ENCODE assay signal across 28 mouse cellular contexts in the genomic region with DNA sequence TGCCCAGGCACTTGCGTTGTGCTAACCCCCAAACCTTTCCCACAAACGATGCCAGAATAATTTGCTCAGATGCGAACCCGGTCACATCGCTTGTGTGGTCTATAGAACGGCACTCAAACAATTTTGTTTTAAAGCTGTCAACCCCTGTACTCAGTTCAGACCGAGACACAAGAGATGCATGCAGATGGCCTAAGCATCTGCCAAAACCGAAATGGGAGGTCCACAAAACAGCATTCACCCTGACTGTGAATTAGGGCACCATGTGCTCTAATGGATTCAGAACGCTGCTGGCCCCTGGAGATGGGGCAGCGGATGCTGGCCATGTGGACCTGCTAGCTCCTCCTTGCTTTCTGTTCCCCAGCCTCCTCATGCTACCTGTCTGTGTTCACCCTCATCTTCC. TPM values are rescaled to one million over a fixed set of nuclear protein-coding genes. Genes with fewer than 3 reads are reported as not detected.
DNase-seq lines count a peak whose midpoint lies in the region; ATAC-seq and TF ChIP-seq lines count a peak whose summit lies in the region.
"Had no signal": no experiment of that assay in that cellular context is flagged by ENCODE, and none has a peak within 500 bp of the region (broad histone marks: within the 10 kb centered on the region; RNA-seq: fewer than 3 reads in every experiment).

No protein-coding gene starts in this region.

- TF ChIP-seq POLR2A in brain, embryonic 14.5 days (IDR thresholded peaks at IDR 0.05; ENCODE audit: borderline replicate concordance, extremely low read depth, insufficient read depth, insufficient read length, poor library complexity, severe bottlenecking) = no peak

- H3K36me3 ChIP-seq in forebrain, postnatal 0 days (ENCODE audit: insufficient read depth) = no peaks in the 10 kb centered on the region
- no peaks in the 10 kb centered on the region for H3K36me3 ChIP-seq in forebrain, embryonic 12.5 days (replicated peaks)
- H3K36me3 ChIP-seq in liver, embryonic 15.5 days (replicated peaks) = no peaks in the 10 kb centered on the region
- no peaks in the 10 kb centered on the region for H3K36me3 ChIP-seq in liver, postnatal 0 days (replicated peaks; ENCODE audit: insufficient read depth, low read length)
- H3K36me3 ChIP-seq in hindbrain, embryonic 15.5 days = no peaks in the 10 kb centered on the region
- H3K36me3 ChIP-seq: embryonic facial prominence, embryonic 12.5 days; heart, embryonic 13.5 days; intestine, embryonic 15.5 days; midbrain, embryonic 10.5 days had no signal

- H3K4me2 ChIP-seq in forebrain, postnatal 0 days (ENCODE audit: low read depth) = no peak overlapping the region
- H3K4me2 ChIP-seq in forebrain, embryonic 12.5 days = no peak overlapping the region
- H3K4me2 ChIP-seq in liver, embryonic 15.5 days = no peak overlapping the region
- H3K4me2 ChIP-seq in liver, postnatal 0 days (ENCODE audit: low read depth, low read length) = no peak overlapping the region
- no peak overlapping the region for H3K4me2 ChIP-seq in hindbrain, embryonic 15.5 days
- H3K4me2 ChIP-seq: embryonic facial prominence, embryonic 12.5 days; heart, embryonic 13.5 days; intestine, embryonic 15.5 days had no signal

- no peaks in the 10 kb centered on the region for H3K4me1 ChIP-seq in forebrain, postnatal 0 days (ENCODE audit: insufficient read depth)
- H3K4me1 ChIP-seq in forebrain, embryonic 12.5 days = peaks cover 14% of the 10 kb centered on the region; the same call in 1 of the 2 replicates
- H3K4me1 ChIP-seq in liver, embryonic 15.5 days (replicated peaks) = peaks cover 10% of the 10 kb centered on the region
- H3K4me1 ChIP-seq in liver, postnatal 0 days (ENCODE audit: insufficient read depth) = peaks cover 2% of the 10 kb centered on the region; the same call in 1 of the 2 replicates
- peaks cover 6% of the 10 kb centered on the region; the same call in 1 of the 2 replicates for H3K4me1 ChIP-seq in hindbrain, embryonic 15.5 days (replicated peaks)
- H3K4me1 ChIP-seq: embryonic facial prominence, embryonic 12.5 days; heart, embryonic 13.5 days had no signal

- H3K9ac ChIP-seq in forebrain, postnatal 0 days = no peak overlapping the region
- H3K9ac ChIP-seq in forebrain, embryonic 12.5 days = no peak overlapping the region
- H3K9ac ChIP-seq in liver, embryonic 15.5 days = no peak overlapping the region
- H3K9ac ChIP-seq in liver, postnatal 0 days (replicated peaks) = no peak overlapping the region
- no peak overlapping the region for H3K9ac ChIP-seq in hindbrain, embryonic 15.5 days
- H3K9ac ChIP-seq: embryonic facial prominence, embryonic 12.5 days; heart, embryonic 13.5 days; intestine, embryonic 15.5 days had no signal

- H3K27me3 ChIP-seq in forebrain, postnatal 0 days (ENCODE audit: insufficient read depth, low read length) = no peaks in the 10 kb centered on the region
- no peaks in the 10 kb centered on the region for H3K27me3 ChIP-seq in forebrain, embryonic 12.5 days
- H3K27me3 ChIP-seq in liver, embryonic 15.5 days = no peaks in the 10 kb centered on the region
- no peaks in the 10 kb centered on the region for H3K27me3 ChIP-seq in liver, postnatal 0 days (ENCODE audit: insufficient read depth, low read length)
- no peaks in the 10 kb centered on the region for H3K27me3 ChIP-seq in hindbrain, embryonic 15.5 days
- H3K27me3 ChIP-seq: embryonic facial prominence, embryonic 12.5 days; heart, embryonic 13.5 days; intestine, embryonic 15.5 days had no signal

- TF ChIP-seq EP300 in liver, postnatal 0 days (IDR thresholded peaks at IDR 0.05; ENCODE audit: low read depth) = no peak

- no peak overlapping the region; the same call in 1 of the 2 replicates for H3K27ac ChIP-seq in forebrain, postnatal 0 days (ENCODE audit: low read depth, low read length)
- H3K27ac ChIP-seq in forebrain, embryonic 12.5 days = no peak overlapping the region
- H3K27ac ChIP-seq in liver, embryonic 15.5 days (replicated peaks) = 0 out of 2 replicates have a peak overlapping the region, but pooled peaks have one; percentile 29
- no peak overlapping the region for H3K27ac ChIP-seq in liver, postnatal 0 days (ENCODE audit: low read depth)
- H3K27ac ChIP-seq in hindbrain, embryonic 15.5 days (replicated peaks) = no peak overlapping the region
- H3K27ac ChIP-seq: embryonic facial prominence, embryonic 12.5 days; heart, embryonic 13.5 days; intestine, embryonic 15.5 days; kidney, postnatal 0 days; midbrain, embryonic 10.5 days; stomach, postnatal 0 days had no signal

- H3K9me3 ChIP-seq in forebrain, postnatal 0 days (ENCODE audit: low read length) = no peaks in the 10 kb centered on the region; the same call in 1 of the 2 replicates
- no peaks in the 10 kb centered on the region; the same call in 1 of the 2 replicates for H3K9me3 ChIP-seq in forebrain, embryonic 12.5 days
- 0 out of 2 replicates have a peak, but pooled peaks cover 3% of the 10 kb centered on the region for H3K9me3 ChIP-seq in liver, embryonic 15.5 days (replicated peaks)
- no peaks in the 10 kb centered on the region for H3K9me3 ChIP-seq in liver, postnatal 0 days (ENCODE audit: low read length)
- no peaks in the 10 kb centered on the region for H3K9me3 ChIP-seq in hindbrain, embryonic 15.5 days
- H3K9me3 ChIP-seq: intestine, embryonic 15.5 days had no signal

- no peak for DNase-seq in forebrain, postnatal 0 days
- no peak for DNase-seq in liver, postnatal 0 days
- peak; percentile 52 for DNase-seq in brain, embryonic 14.5 days (ENCODE audit: low read depth)
- no peak for DNase-seq in gastrocnemius, postnatal 10 days
- DNase-seq: adrenal gland, postnatal 14 days; cerebellum, adult 11-12 months; cerebellum, adult 9-11 months; embryo, embryonic 11 days; heart, postnatal 10 days; kidney, adult 2 months; layer of hippocampus, postnatal 36 days; lung, adult 2 months; right cerebral cortex, postnatal 4 days had no signal

- no peak overlapping the region for H3K4me3 ChIP-seq in forebrain, postnatal 0 days (ENCODE audit: low read depth, low read length)
- no peak overlapping the region for H3K4me3 ChIP-seq in forebrain, embryonic 12.5 days (replicated peaks)
- no peak overlapping the region for H3K4me3 ChIP-seq in liver, embryonic 15.5 days (replicated peaks)
- H3K4me3 ChIP-seq in liver, postnatal 0 days (ENCODE audit: low read depth, low read length) = no peak overlapping the region
- H3K4me3 ChIP-seq in hindbrain, embryonic 15.5 days = no peak overlapping the region
- H3K4me3 ChIP-seq: embryonic facial prominence, embryonic 12.5 days; heart, embryonic 13.5 days; intestine, embryonic 15.5 days; midbrain, embryonic 10.5 days had no signal

- peak; percentile 40; the same call in 1 of the 2 replicates for ATAC-seq in forebrain, postnatal 0 days
- no peak for ATAC-seq in forebrain, embryonic 12.5 days (ENCODE audit: low FRiP score)
- ATAC-seq in liver, embryonic 15.5 days (ENCODE audit: insufficient read depth) = no peak
- ATAC-seq in liver, postnatal 0 days = no peak
- ATAC-seq in hindbrain, embryonic 15.5 days (ENCODE audit: low FRiP score, low read depth) = 0 out of 2 replicates have a peak, but pooled peaks have one; percentile 47
- no peak for ATAC-seq in megakaryocyte-erythroid progenitor cell, adult 5-6 weeks (replicated peaks; ENCODE audit: low FRiP score, low TSS enrichment, poor library complexity, severe bottlenecking)
- ATAC-seq: CD4-positive, CD25-positive, alpha-beta regulatory T cell, adult 4 months; intestine, embryonic 15.5 days had no signal

- TF ChIP-seq CTCF in forebrain, postnatal 0 days (IDR thresholded peaks at IDR 0.05; ENCODE audit: low read depth) = no peak
- TF ChIP-seq CTCF in liver, postnatal 0 days (IDR thresholded peaks at IDR 0.05; ENCODE audit: low read depth) = no peak
- no peak for TF ChIP-seq CTCF in brain, embryonic 14.5 days (IDR thresholded peaks at IDR 0.05; ENCODE audit: borderline replicate concordance, extremely low read depth, insufficient read depth, insufficient read length)

- 49% methylated on average over 10 of the region's 10 CpGs for WGBS in forebrain, postnatal 0 days
- WGBS in forebrain, embryonic 12.5 days = 91% methylated on average over 10 of the region's 10 CpGs
- 83% methylated on average over 10 of the region's 10 CpGs for WGBS in liver, embryonic 15.5 days (ENCODE audit: insufficient replicate concordance)
- WGBS in liver, postnatal 0 days (ENCODE audit: insufficient replicate concordance) = 87% methylated on average over 10 of the region's 10 CpGs
- 64% methylated on average over 10 of the region's 10 CpGs for WGBS in hindbrain, embryonic 15.5 days

RNA-seq across cellular contexts. Expression of gene Katnal1, which starts 12.7 kb away (rescaled TPM):
- total RNA-seq in forebrain, postnatal 0 days (2014; rRNA removed) = 45.0 and 47.9 TPM in 2 replicates
- polyA plus RNA-seq in forebrain, postnatal 0 days (2015; fragmentation: Nextera tagmentation; extraction: Ambion mirVana) = 18.0 and 24.0 TPM in 2 replicates
- polyA plus RNA-seq in forebrain, embryonic 12.5 days (2016; fragmentation: Nextera tagmentation; extraction: Ambion mirVana) = 37.7 and 42.2 TPM in 2 replicates
- polyA plus RNA-seq in liver, embryonic 15.5 days (2015; fragmentation: Nextera tagmentation; extraction: Ambion mirVana) = 8.1 and 9.0 TPM in 2 replicates
- 4.3 and 4.8 TPM in 2 replicates for polyA plus RNA-seq in liver, postnatal 0 days (2015; fragmentation: Nextera tagmentation; extraction: Ambion mirVana)
- polyA plus RNA-seq in brain, embryonic 14.5 days (2012; rRNA removed) = 21.4 and 27.0 TPM in 2 replicates
- polyA plus RNA-seq in hindbrain, embryonic 15.5 days (2015; fragmentation: Nextera tagmentation; extraction: Ambion mirVana) = 35.8 and 36.5 TPM in 2 replicates
- 1 to 10 TPM; 5.5 to 6.9 TPM for total RNA-seq in gastrocnemius, postnatal 10 days (2021)
- total RNA-seq in megakaryocyte-erythroid progenitor cell, adult 5-6 weeks (2014; fragmentation: Nextera tagmentation) = 13.0 and 19.0 TPM in 2 replicates
- total RNA-seq in megakaryocyte-erythroid progenitor cell, adult 5-6 weeks (2017) = 11.2 and 23.9 TPM in 2 replicates

RNA-seq across cellular contexts. Expression of gene Gm42791, which starts 53.1 kb away (rescaled TPM):
- not detected in 2 replicates for total RNA-seq in forebrain, postnatal 0 days (2014; rRNA removed)
- polyA plus RNA-seq in forebrain, postnatal 0 days (2015; fragmentation: Nextera tagmentation; extraction: Ambion mirVana) = 2.0 and 5.7 TPM in 2 replicates
- 4.3 and 4.9 TPM in 2 replicates for polyA plus RNA-seq in forebrain, embryonic 12.5 days (2016; fragmentation: Nextera tagmentation; extraction: Ambion mirVana)
- 1.1 TPM in 1 of 2 replicates, not detected in the other for polyA plus RNA-seq in liver, embryonic 15.5 days (2015; fragmentation: Nextera tagmentation; extraction: Ambion mirVana)
- polyA plus RNA-seq in liver, postnatal 0 days (2015; fragmentation: Nextera tagmentation; extraction: Ambion mirVana) = 0.42 TPM in 1 of 2 replicates, not detected in the other
- not detected in 2 replicates for polyA plus RNA-seq in brain, embryonic 14.5 days (2012; rRNA removed)
- polyA plus RNA-seq in hindbrain, embryonic 15.5 days (2015; fragmentation: Nextera tagmentation; extraction: Ambion mirVana) = 2.1 and 4.3 TPM in 2 replicates
- 1 to 10 TPM in 1 of 2 experiments, under 1 TPM in 1; 0.89 to 3.7 TPM for total RNA-seq in gastrocnemius, postnatal 10 days (2021)
- 12.5 TPM in 1 of 2 replicates, not detected in the other for total RNA-seq in megakaryocyte-erythroid progenitor cell, adult 5-6 weeks (2014; fragmentation: Nextera tagmentation)
- total RNA-seq in megakaryocyte-erythroid progenitor cell, adult 5-6 weeks (2017) = 7.8 and 10.8 TPM in 2 replicates
- total RNA-seq: monocyte, adult 5-6 weeks had no signal
- polyA plus RNA-seq: gonadal fat pad, adult 2 months; kidney, adult 2 months; kidney, postnatal 0 days; large intestine, adult 2 months; lung, adult 2 months; spleen, adult 2 months had no signal

Comparison
In these comparisons a context has a peak if more than half of its experiments do, and no peak if none do; other contexts are left out.
1. ATAC-seq: peak in forebrain, postnatal 0 days (single experiment) and hindbrain, embryonic 15.5 days (single experiment); none in forebrain, embryonic 12.5 days (single experiment), liver, embryonic 15.5 days (single experiment), liver, postnatal 0 days (single experiment) and megakaryocyte-erythroid progenitor cell, adult 5-6 weeks (single experiment).